In the genomic region with DNA sequence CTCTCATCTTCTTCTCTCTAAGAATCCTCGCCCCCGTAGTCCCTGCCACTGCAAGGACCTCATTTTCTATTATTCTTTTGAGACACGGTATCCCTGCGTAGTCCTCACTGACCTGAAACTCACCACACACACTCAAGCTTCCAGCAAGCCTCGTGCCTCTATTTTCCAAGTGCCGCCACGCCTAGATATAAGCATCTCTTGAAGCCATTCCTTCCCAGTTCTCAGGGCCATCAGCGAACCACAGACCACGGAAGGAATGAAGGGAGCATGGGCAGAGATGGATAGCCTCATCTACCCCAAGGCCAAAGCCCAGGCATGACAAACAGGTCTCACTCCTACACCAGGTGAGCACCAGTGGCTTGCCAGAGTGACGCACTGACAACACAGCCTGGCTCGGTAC, we compare ENCODE assay signal across 1 mouse cellular context.
TF ChIP-seq lines count a peak whose summit lies in the region.

No protein-coding gene starts in this region.

TF ChIP-seq in ES-E14, 5 proteins besides CTCF, POLR2A, EP300 and RAD21:
- no peak for TF ChIP-seq CHD2 (IDR thresholded peaks at IDR 0.05; ENCODE audit: low read depth, low read length)
- TF ChIP-seq HCFC1 (IDR thresholded peaks at IDR 0.05; ENCODE audit: borderline replicate concordance, insufficient read depth, low read length), result no peak
- TF ChIP-seq MAFK (IDR thresholded peaks at IDR 0.05; ENCODE audit: insufficient read depth, low read depth, low read length), result no peak
- TF ChIP-seq ZNF384 (IDR thresholded peaks at IDR 0.05; ENCODE audit: low read depth, low read length), result 0 out of 2 replicates have a peak, but pooled peaks have one; percentile 35
